Mouse (Mus musculus): ENCODE results near the gene Cacna1g. TPM values are rescaled to one million over a fixed set of nuclear protein-coding genes. Genes with fewer than 3 reads are reported as not detected.

Gene Cacna1g
- total and polyA plus RNA-seq, 2 experiments from 2014 or later = 7.4 to 46.2 TPM

- peaks cover 13% of the 10 kb centered on the region; the same call in 1 of the 2 replicates for H3K27me3 ChIP-seq (ENCODE audit: control insufficient read depth, insufficient read depth, low read length)
- no peak overlapping the region for H3K4me3 ChIP-seq (ENCODE audit: low read depth, low read length)
- 63% methylated on average over 10 of the region's 10 CpGs for WGBS
- H3K4me2 ChIP-seq (ENCODE audit: low read depth, low read length) = no peak overlapping the region
- H3K9ac ChIP-seq (replicated peaks; ENCODE audit: low read depth, low read length) = no peak overlapping the region
- ATAC-seq (ENCODE audit: insufficient read depth, low read depth) = no peak
- H3K9me3 ChIP-seq (replicated peaks; ENCODE audit: control insufficient read depth, low read length) = no peaks in the 10 kb centered on the region
- no peak for DNase-seq (ENCODE audit: low spot score)
- no peak overlapping the region for H3K27ac ChIP-seq (ENCODE audit: low read depth)
- peaks cover 23% of the 10 kb centered on the region; the same call in 1 of the 2 replicates for H3K36me3 ChIP-seq (replicated peaks; ENCODE audit: control insufficient read depth, insufficient read depth, low read length)
- TF ChIP-seq CTCF (IDR thresholded peaks at IDR 0.05; ENCODE audit: low read depth) (no peak), EP300 (IDR thresholded peaks at IDR 0.05; ENCODE audit: low read depth) (no peak)
- H3K4me1 ChIP-seq (ENCODE audit: control insufficient read depth, insufficient read depth) = 0 out of 2 replicates have a peak, but pooled peaks cover 4% of the 10 kb centered on the region
Observed at GRCm38 (mm10) chr11:94419004-94419727, 54.8 kb downstream of the Cacna1g start.

GRCm38 (mm10) chr11:94414042-94414441 lies 60.0 kb downstream of the Cacna1g start:
- no peak overlapping the region for H3K4me3 ChIP-seq (ENCODE audit: low read depth, low read length)
- DNase-seq (ENCODE audit: low spot score) = no peak
- H3K36me3 ChIP-seq (replicated peaks; ENCODE audit: control insufficient read depth, insufficient read depth, low read length) = peaks cover 23% of the 10 kb centered on the region
- H3K9me3 ChIP-seq (replicated peaks; ENCODE audit: control insufficient read depth, low read length) = no peaks in the 10 kb centered on the region
- peaks cover 20% of the 10 kb centered on the region for H3K4me1 ChIP-seq (ENCODE audit: control insufficient read depth, insufficient read depth)
- no peak for ATAC-seq (ENCODE audit: insufficient read depth, low read depth)
- no peak overlapping the region for H3K27ac ChIP-seq (ENCODE audit: low read depth)
- 61% methylated on average over 4 of the region's 4 CpGs for WGBS
- no peak overlapping the region for H3K4me2 ChIP-seq (ENCODE audit: low read depth, low read length)
- TF ChIP-seq CTCF (IDR thresholded peaks at IDR 0.05; ENCODE audit: low read depth) = no peak
- no peak for TF ChIP-seq EP300 (IDR thresholded peaks at IDR 0.05; ENCODE audit: low read depth)
- H3K9ac ChIP-seq (replicated peaks; ENCODE audit: low read depth, low read length) = no peak overlapping the region
- peaks cover 16% of the 10 kb centered on the region; the same call in 1 of the 2 replicates for H3K27me3 ChIP-seq (ENCODE audit: control insufficient read depth, insufficient read depth, low read length)

GRCm38 (mm10) chr11:94413516-94413915 lies 60.5 kb downstream of the Cacna1g start:
- no peak overlapping the region for H3K27ac ChIP-seq (ENCODE audit: low read depth)
- TF ChIP-seq EP300 (IDR thresholded peaks at IDR 0.05; ENCODE audit: low read depth) (no peak), CTCF (IDR thresholded peaks at IDR 0.05; ENCODE audit: low read depth) (no peak)
- peaks cover 19% of the 10 kb centered on the region for H3K36me3 ChIP-seq (replicated peaks; ENCODE audit: control insufficient read depth, insufficient read depth, low read length)
- WGBS = 23% methylated on average over 8 of the region's 8 CpGs
- no peak overlapping the region for H3K9ac ChIP-seq (replicated peaks; ENCODE audit: low read depth, low read length)
- no peaks in the 10 kb centered on the region for H3K9me3 ChIP-seq (replicated peaks; ENCODE audit: control insufficient read depth, low read length)
- H3K27me3 ChIP-seq (ENCODE audit: control insufficient read depth, insufficient read depth, low read length) = peaks cover 16% of the 10 kb centered on the region; the same call in 1 of the 2 replicates
- no peak overlapping the region for H3K4me3 ChIP-seq (ENCODE audit: low read depth, low read length)
- H3K4me1 ChIP-seq (ENCODE audit: control insufficient read depth, insufficient read depth) = peaks cover 20% of the 10 kb centered on the region
- H3K4me2 ChIP-seq (ENCODE audit: low read depth, low read length) = no peak overlapping the region
- ATAC-seq (ENCODE audit: insufficient read depth, low read depth) = no peak
- peak; percentile 32 for DNase-seq (ENCODE audit: low spot score)

- TF ChIP-seq CTCF (IDR thresholded peaks at IDR 0.05; ENCODE audit: low read depth) = no peak
- no peak for TF ChIP-seq EP300 (IDR thresholded peaks at IDR 0.05; ENCODE audit: low read depth)
- peak; percentile 31 for DNase-seq (ENCODE audit: low spot score)
- H3K9ac ChIP-seq (replicated peaks; ENCODE audit: low read depth, low read length) = no peak overlapping the region
- peak overlapping the region; percentile 34; the same call in 1 of the 2 replicates for H3K27ac ChIP-seq (ENCODE audit: low read depth)
- peaks cover 20% of the 10 kb centered on the region for H3K4me1 ChIP-seq (ENCODE audit: control insufficient read depth, insufficient read depth)
- H3K9me3 ChIP-seq (replicated peaks; ENCODE audit: control insufficient read depth, low read length) = no peaks in the 10 kb centered on the region
- peak; percentile 53 for ATAC-seq (ENCODE audit: insufficient read depth, low read depth)
- H3K4me3 ChIP-seq (ENCODE audit: low read depth, low read length) = no peak overlapping the region
- H3K27me3 ChIP-seq (ENCODE audit: control insufficient read depth, insufficient read depth, low read length) = peaks cover 16% of the 10 kb centered on the region; the same call in 1 of the 2 replicates
- peak overlapping the region; percentile 26; the same call in 1 of the 2 replicates for H3K4me2 ChIP-seq (ENCODE audit: low read depth, low read length)
- 12% methylated on average over 10 of the region's 10 CpGs for WGBS
- peaks cover 15% of the 10 kb centered on the region for H3K36me3 ChIP-seq (replicated peaks; ENCODE audit: control insufficient read depth, insufficient read depth, low read length)
Observed at GRCm38 (mm10) chr11:94412998-94413469, 61.0 kb downstream of the Cacna1g start.

GRCm38 (mm10) chr11:94412562-94412961 lies 61.4 kb downstream of the Cacna1g start:
- ATAC-seq (ENCODE audit: insufficient read depth, low read depth) = peak; percentile 62
- Histone ChIP-seq H3K27me3 (ENCODE audit: control insufficient read depth, insufficient read depth, low read length) (peaks cover 16% of the 10 kb centered on the region; the same call in 1 of the 2 replicates), H3K27ac (ENCODE audit: low read depth) (peak overlapping the region; percentile 34)

More at GRCm38 (mm10) chr11:94412562-94412961, 61.4 kb downstream of the Cacna1g start:
- Histone ChIP-seq H3K4me3 (ENCODE audit: low read depth, low read length) (no peak overlapping the region), H3K4me1 (ENCODE audit: control insufficient read depth, insufficient read depth) (peaks cover 20% of the 10 kb centered on the region), H3K36me3 (replicated peaks; ENCODE audit: control insufficient read depth, insufficient read depth, low read length) (peaks cover 15% of the 10 kb centered on the region), H3K4me2 (ENCODE audit: low read depth, low read length) (peak overlapping the region; percentile 26; the same call in 1 of the 2 replicates), H3K9ac (replicated peaks; ENCODE audit: low read depth, low read length) (no peak overlapping the region), H3K9me3 (replicated peaks; ENCODE audit: control insufficient read depth, low read length) (no peaks in the 10 kb centered on the region)
- no peak for TF ChIP-seq EP300 (IDR thresholded peaks at IDR 0.05; ENCODE audit: low read depth)
- no peak for TF ChIP-seq CTCF (IDR thresholded peaks at IDR 0.05; ENCODE audit: low read depth)
- 3% methylated on average over 2 of the region's 2 CpGs for WGBS
- DNase-seq (ENCODE audit: low spot score) = no peak
